Mouse (Mus musculus): Measurements from ENCODE around the gene Atp6v1c2.

- TF ChIP-seq CTCF (IDR thresholded peaks at IDR 0.05; ENCODE audit: low read depth) (peak; percentile 87), EP300 (optimal IDR thresholded peaks at IDR 0.05) (no peak)
Measured at GRCm38 (mm10) chr12:17366981-17367380, 37.8 kb upstream of the Atp6v1c2 start.

Data from stomach, postnatal 0 days (tissue).